Mouse (Mus musculus) right cerebral cortex, postnatal 25 days (tissue): ENCODE data around the gene Hsd3b6.
"Not testable (repeated sequence)": the region's sequence is repeated elsewhere in the genome, so short reads cannot be mapped to it uniquely, and the experiment has no call there.

Experiments used
- DNase-seq: peaks from one replicate; pipeline ENCODE4 v3.0.0; 2022

The Hsd3b6 gene

GRCm38 (mm10) chr3:98814101-98814670 is at the start of gene Hsd3b6:
Gene Hsd3b6 (minus strand): TSS chr3:98814443.
- no peak for DNase-seq

GRCm38 (mm10) chr3:98862800-98863199 is 48.6 kb upstream of the Hsd3b6 start:
- no peak for DNase-seq

- no peak for DNase-seq
These were observed 45.3 kb upstream of the Hsd3b6 start, which contains the start of gene Hsd3b1 for GRCm38 (mm10) chr3:98859576-98859975. Gene Hsd3b1 (minus strand): TSS chr3:98859794.

- DNase-seq, result no peak
These were observed 43.8 kb upstream of the Hsd3b6 start for GRCm38 (mm10) chr3:98858051-98858450.

GRCm38 (mm10) chr3:98856892-98857291 is 42.6 kb upstream of the Hsd3b6 start:
- no peak for DNase-seq

GRCm38 (mm10) chr3:98855160-98855559 is 40.9 kb upstream of the Hsd3b6 start:
- no peak for DNase-seq

GRCm38 (mm10) chr3:98853685-98854084 is 39.4 kb upstream of the Hsd3b6 start:
- no peak for DNase-seq

GRCm38 (mm10) chr3:98853051-98853450 is 38.8 kb upstream of the Hsd3b6 start:
- DNase-seq, result no peak

GRCm38 (mm10) chr3:98852631-98853030 is 38.4 kb upstream of the Hsd3b6 start:
- no peak for DNase-seq

- DNase-seq, result no peak
These were observed 37.6 kb upstream of the Hsd3b6 start for GRCm38 (mm10) chr3:98851853-98852252.

- DNase-seq, result no peak
These were observed 36.0 kb upstream of the Hsd3b6 start for GRCm38 (mm10) chr3:98850262-98850661.

- DNase-seq, result no peak
These were observed 34.7 kb upstream of the Hsd3b6 start for GRCm38 (mm10) chr3:98848898-98849297.

GRCm38 (mm10) chr3:98812653-98813052 is 1.6 kb downstream of the Hsd3b6 start:
- not testable (repeated sequence) for DNase-seq

GRCm38 (mm10) chr3:98805032-98805431 is 9.2 kb downstream of the Hsd3b6 start:
- not testable (repeated sequence) for DNase-seq

- no peak for DNase-seq
These were observed 27.7 kb downstream of the Hsd3b6 start for GRCm38 (mm10) chr3:98786551-98786950.

GRCm38 (mm10) chr3:98782181-98782868 is 31.9 kb downstream of the Hsd3b6 start:
- DNase-seq, result no peak

GRCm38 (mm10) chr3:98780921-98781320 is 33.3 kb downstream of the Hsd3b6 start:
- no peak for DNase-seq

GRCm38 (mm10) chr3:98764155-98764554 is 50.1 kb downstream of the Hsd3b6 start:
- no peak for DNase-seq

- no peak for DNase-seq
These were observed 57.4 kb downstream of the Hsd3b6 start for GRCm38 (mm10) chr3:98756836-98757235.
